Mouse (Mus musculus): ENCODE data around the gene D10Wsu102e. TPM values are rescaled to one million over a fixed set of nuclear protein-coding genes. Genes with fewer than 3 reads are reported as not detected.

The D10Wsu102e gene
- polyA plus RNA-seq, 1 experiment from 2014 or later: 1.1 TPM

Other genes starting within 250 kb of the D10Wsu102e start
- gene Slc41a2, start 22.3 kb upstream of the D10Wsu102e start, polyA plus RNA-seq (2014; fragmentation: Nextera tagmentation; extraction: Ambion mirVana): 14.6 and 19.9 TPM in 2 replicates
- 14.3 and 16.7 TPM in 2 replicates for gene Aldh1l2, start 173.9 kb downstream of the D10Wsu102e start, polyA plus RNA-seq (2014; fragmentation: Nextera tagmentation; extraction: Ambion mirVana)
- gene Washc4, start 183.5 kb downstream of the D10Wsu102e start, polyA plus RNA-seq (2014; fragmentation: Nextera tagmentation; extraction: Ambion mirVana): 32.7 and 34.9 TPM in 2 replicates

Measured in hindbrain, embryonic 14.5 days (tissue).